Mouse (Mus musculus) neural tube, embryonic 11.5 days (tissue): Measurements from ENCODE around the gene Tmem59. TPM values are rescaled to one million over a fixed set of nuclear protein-coding genes. Genes with fewer than 3 reads are reported as not detected.

Source experiments
- ATAC-seq: fragments of 200-750 bp; cut with Nextera tagmentation; 2 replicates; pipeline ENCODE4 v1.8.0; 2017; ENCODE audit warnings: moderate number of reproducible peaks, mild to moderate bottlenecking, moderate TSS enrichment, moderate library complexity; ENCODE audit not compliant: insufficient read depth, low FRiP score, low TSS enrichment
- DNase-seq: peaks from one replicate; pipeline ENCODE4 v3.0.0-alpha.2; 2015; ENCODE audit warnings: low spot score
- H3K27ac ChIP-seq: fragments of 300-500 bp; sonication (generic); 2 replicates; pipeline ENCODE4 v1.5.1; 2014; ENCODE audit warnings: low read depth, mild to moderate bottlenecking, low read length
- H3K27me3 ChIP-seq: fragments of 300-500 bp; sonication (generic); 2 replicates; pipeline ENCODE4 v1.6.1; 2014; ENCODE audit warnings: mild to moderate bottlenecking, low read length, mixed read lengths; ENCODE audit not compliant: control insufficient read depth, insufficient read depth
- H3K36me3 ChIP-seq: fragments of 300-500 bp; sonication (generic); 2 replicates; pipeline ENCODE4 v1.6.1; 2014; ENCODE audit warnings: mild to moderate bottlenecking, low read length, moderate library complexity, mixed read lengths; ENCODE audit not compliant: control insufficient read depth, insufficient read depth
- H3K4me1 ChIP-seq: fragments of 300-500 bp; sonication (generic); 2 replicates; pipeline ENCODE4 v1.6.1; 2014; ENCODE audit warnings: low read length, mixed read lengths; ENCODE audit not compliant: control insufficient read depth, insufficient read depth
- H3K4me2 ChIP-seq: fragments of 300-500 bp; sonication (generic); 2 replicates; pipeline ENCODE4 v1.6.1; 2014; ENCODE audit warnings: low read depth, mild to moderate bottlenecking, moderate library complexity
- H3K4me3 ChIP-seq: fragments of 300-500 bp; sonication (generic); 2 replicates; pipeline ENCODE4 v1.5.1; 2014; ENCODE audit warnings: low read depth, low read length
- H3K9ac ChIP-seq: fragments of 300-500 bp; sonication (generic); 2 replicates; pipeline ENCODE4 v1.6.1; 2014; ENCODE audit warnings: mild to moderate bottlenecking, low read length
- H3K9me3 ChIP-seq: fragments of 300-500 bp; sonication (generic); 2 replicates; pipeline ENCODE4 v1.6.1; 2016; ENCODE audit warnings: low read length; ENCODE audit not compliant: control insufficient read depth
- WGBS: fragments of 180-500 bp; shearing (Covaris S2); extraction: QIAGEN DNeasy Blood & Tissue Kit; methylation state at CpG from one replicate; pipeline ENCODE4 v1.1.7; 2014; 5-methylcytosine and 5-hydroxymethylcytosine counted together
- polyA plus RNA-seq: library from polyadenylated mRNA; unstranded; fragments of >200 nt; fragmentation: Nextera tagmentation; extraction: Ambion mirVana; gene quantifications from 2 replicates; pipeline ENCODE4 v1.2.1, GENCODE M21; 2014

Gene Tmem59
- polyA plus RNA-seq, 1 experiment from 2014 or later = 334 TPM

GRCm38 (mm10) chr4:107143511-107143910 lies 34.7 kb upstream of the Tmem59 start:
- Histone ChIP-seq H3K27ac (no peak overlapping the region), H3K4me3 (no peak overlapping the region), H3K9ac (no peak overlapping the region), H3K9me3 (no peaks in the 10 kb centered on the region), H3K36me3 (peaks cover 2% of the 10 kb centered on the region), H3K4me2 (no peak overlapping the region), H3K4me1 (peaks cover 18% of the 10 kb centered on the region), H3K27me3 (no peaks in the 10 kb centered on the region)
- DNase-seq (no peak), ATAC-seq (no peak)
- WGBS = 91% methylated on average over 8 of the region's 8 CpGs

DNA sequence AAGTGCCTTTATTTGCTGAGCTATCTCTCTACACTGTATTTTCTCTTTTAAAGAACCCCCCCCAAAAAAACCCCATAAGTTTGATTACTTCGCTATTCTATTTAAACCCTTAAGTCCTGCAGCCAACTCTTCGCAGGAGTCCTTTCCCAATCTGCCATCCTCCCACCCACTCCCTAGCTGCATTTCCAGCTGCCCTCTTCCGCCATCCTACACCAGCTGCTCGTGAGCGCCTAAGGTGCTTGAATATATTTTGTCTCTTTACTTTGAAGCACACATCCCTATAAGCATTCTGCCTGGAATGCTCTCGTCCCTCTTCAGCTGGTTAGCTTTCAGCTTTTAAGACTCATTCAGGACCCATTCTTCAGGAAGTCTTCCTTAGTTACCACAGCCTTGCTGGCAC lies 27.2 kb upstream of the Tmem59 start:
- Histone ChIP-seq H3K4me3 (no peak overlapping the region), H3K27me3 (no peaks in the 10 kb centered on the region), H3K27ac (no peak overlapping the region), H3K36me3 (peaks cover 2% of the 10 kb centered on the region), H3K9me3 (no peaks in the 10 kb centered on the region), H3K9ac (no peak overlapping the region), H3K4me1 (no peaks in the 10 kb centered on the region), H3K4me2 (no peak overlapping the region)
- DNase-seq (no peak), ATAC-seq (no peak)
- 94% methylated on average over 6 of the region's 6 CpGs for WGBS

- no peak for DNase-seq
Observed at GRCm38 (mm10) chr4:107152571-107152970, 25.6 kb upstream of the Tmem59 start.

DNA sequence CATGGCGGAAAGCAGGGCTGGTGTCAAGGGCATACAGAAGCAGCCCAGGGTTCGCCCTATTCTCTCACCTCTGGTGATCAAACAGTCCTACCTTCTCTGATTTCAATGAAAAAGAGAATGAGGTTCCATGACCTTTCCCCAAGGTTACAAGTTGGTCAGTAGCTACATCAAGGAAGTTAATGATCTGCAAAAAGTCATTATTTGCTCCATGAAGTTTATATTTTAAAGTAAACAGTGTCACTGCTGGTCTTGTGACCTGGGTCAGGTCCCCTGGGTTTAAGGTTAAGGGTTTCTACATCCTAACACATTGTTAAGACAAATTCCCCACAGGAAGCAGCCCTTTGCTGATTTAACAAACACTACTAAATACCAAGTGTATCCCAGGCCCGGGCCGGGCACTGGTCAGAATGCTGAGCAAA lies 21.2 kb upstream of the Tmem59 start:
- Histone ChIP-seq H3K4me2 (no peak overlapping the region), H3K9ac (no peak overlapping the region), H3K4me1 (no peaks in the 10 kb centered on the region), H3K36me3 (no peaks in the 10 kb centered on the region), H3K27ac (no peak overlapping the region), H3K9me3 (no peaks in the 10 kb centered on the region), H3K4me3 (no peak overlapping the region), H3K27me3 (no peaks in the 10 kb centered on the region)
- DNase-seq = no peak
- WGBS = 77% methylated on average over 4 of the region's 4 CpGs
- no peak for ATAC-seq

More at GRCm38 (mm10) chr4:107152571-107152970, 25.6 kb upstream of the Tmem59 start:
- Histone ChIP-seq H3K27ac (no peak overlapping the region), H3K36me3 (no peaks in the 10 kb centered on the region), H3K27me3 (no peaks in the 10 kb centered on the region), H3K9ac (no peak overlapping the region), H3K4me2 (no peak overlapping the region), H3K4me1 (no peaks in the 10 kb centered on the region), H3K9me3 (no peaks in the 10 kb centered on the region), H3K4me3 (no peak overlapping the region)
- WGBS = 85% methylated on average over 8 of the region's 8 CpGs
- ATAC-seq = no peak

GRCm38 (mm10) chr4:107159166-107159773 lies 18.9 kb upstream of the Tmem59 start:
- no peak for ATAC-seq
- no peaks in the 10 kb centered on the region for H3K27me3 ChIP-seq
- no peak overlapping the region for H3K27ac ChIP-seq
- H3K4me3 ChIP-seq = no peak overlapping the region
- H3K4me1 ChIP-seq = no peaks in the 10 kb centered on the region
- H3K4me2 ChIP-seq = no peak overlapping the region
- no peaks in the 10 kb centered on the region for H3K9me3 ChIP-seq
- H3K36me3 ChIP-seq = no peaks in the 10 kb centered on the region
- H3K9ac ChIP-seq = no peak overlapping the region
- WGBS = 92% methylated on average over 11 of the region's 11 CpGs
- DNase-seq = no peak

DNA sequence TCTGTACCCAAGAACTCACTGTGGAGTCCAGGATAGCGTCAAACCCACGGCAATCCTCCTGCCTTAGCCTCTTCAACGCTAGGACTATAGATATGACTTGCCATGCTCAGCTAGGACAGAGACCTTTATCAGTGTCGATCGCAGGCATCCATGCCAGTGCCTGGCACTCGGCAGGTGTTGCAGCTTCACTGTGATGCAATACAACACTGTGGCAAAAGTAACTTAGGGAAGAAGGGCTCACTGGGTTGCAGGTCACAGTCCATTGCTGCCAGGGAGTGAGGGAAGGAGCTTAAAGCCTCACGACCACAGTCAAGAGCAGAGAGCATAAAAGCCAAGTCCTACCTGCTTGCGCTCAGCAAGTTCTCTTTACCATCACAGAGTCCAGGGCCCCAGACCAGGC lies 18.0 kb upstream of the Tmem59 start:
- H3K27me3 ChIP-seq = no peaks in the 10 kb centered on the region
- H3K27ac ChIP-seq = no peak overlapping the region
- 0 out of 2 replicates have a peak, but pooled peaks cover 2% of the 10 kb centered on the region for H3K4me1 ChIP-seq
- H3K4me3 ChIP-seq = no peak overlapping the region
- 90% methylated on average over 8 of the region's 8 CpGs for WGBS
- no peaks in the 10 kb centered on the region for H3K36me3 ChIP-seq
- H3K9me3 ChIP-seq = no peaks in the 10 kb centered on the region
- DNase-seq (no peak), ATAC-seq (no peak)
- no peak overlapping the region for H3K9ac ChIP-seq
- H3K4me2 ChIP-seq = no peak overlapping the region

DNA sequence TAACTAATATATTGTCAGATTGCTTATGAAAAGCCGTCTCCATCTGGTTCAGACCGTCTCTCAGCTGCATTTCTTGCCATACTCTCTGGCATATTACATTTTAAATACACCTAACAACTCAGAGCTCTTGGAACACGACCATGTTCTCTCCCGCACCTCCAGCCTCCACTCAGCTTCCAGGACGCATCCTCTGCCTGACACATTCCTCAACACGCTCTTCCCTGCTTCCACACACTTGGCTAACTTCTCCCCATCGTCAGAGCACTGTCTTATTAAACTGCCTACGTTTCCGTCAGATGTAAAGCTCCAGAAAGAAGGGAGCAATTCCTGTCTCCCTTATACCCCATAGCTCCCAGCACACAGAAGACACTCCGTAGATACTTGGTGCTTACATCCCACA lies 14.9 kb upstream of the Tmem59 start:
- H3K4me3 ChIP-seq = no peak overlapping the region
- no peaks in the 10 kb centered on the region for H3K9me3 ChIP-seq
- no peaks in the 10 kb centered on the region for H3K27me3 ChIP-seq
- no peak overlapping the region for H3K27ac ChIP-seq
- no peak for DNase-seq
- 0 out of 2 replicates have a peak, but pooled peaks cover 2% of the 10 kb centered on the region for H3K4me1 ChIP-seq
- H3K9ac ChIP-seq = no peak overlapping the region
- H3K4me2 ChIP-seq = no peak overlapping the region
- H3K36me3 ChIP-seq = no peaks in the 10 kb centered on the region
- WGBS = 93% methylated on average over 10 of the region's 10 CpGs
- ATAC-seq = no peak

GRCm38 (mm10) chr4:107163756-107164587 lies 14.2 kb upstream of the Tmem59 start:
- no peak overlapping the region for H3K27ac ChIP-seq
- WGBS = 51% methylated on average over 9 of the region's 9 CpGs
- no peaks in the 10 kb centered on the region for H3K27me3 ChIP-seq
- H3K9ac ChIP-seq = no peak overlapping the region
- DNase-seq (peak; percentile 71), ATAC-seq (peak; percentile 60; the same call in 1 of the 2 replicates)
- no peaks in the 10 kb centered on the region for H3K9me3 ChIP-seq
- H3K4me2 ChIP-seq = no peak overlapping the region
- H3K4me3 ChIP-seq = no peak overlapping the region
- H3K4me1 ChIP-seq = 0 out of 2 replicates have a peak, but pooled peaks cover 2% of the 10 kb centered on the region
- H3K36me3 ChIP-seq = no peaks in the 10 kb centered on the region

DNA sequence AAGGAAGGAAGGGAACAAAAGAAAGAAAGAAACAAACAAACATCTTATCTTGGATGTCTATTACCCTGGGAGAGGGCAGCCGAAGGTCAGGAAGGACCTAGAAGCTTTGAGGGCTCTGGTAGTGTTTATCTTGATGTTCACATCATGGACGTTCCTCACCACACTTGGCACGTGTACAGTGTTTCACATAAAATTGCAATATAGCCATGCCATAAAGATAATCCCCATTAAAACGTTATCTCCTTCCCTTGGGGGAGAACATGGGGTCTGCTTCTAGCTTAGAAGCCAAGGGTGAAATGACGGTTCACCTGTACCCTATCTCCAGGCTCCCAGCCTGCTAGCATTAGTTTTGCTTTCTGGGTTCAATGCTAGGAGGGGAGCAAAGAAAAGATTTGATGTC lies 11.5 kb upstream of the Tmem59 start:
- Histone ChIP-seq H3K9ac (no peak overlapping the region), H3K27me3 (no peaks in the 10 kb centered on the region), H3K36me3 (no peaks in the 10 kb centered on the region), H3K9me3 (no peaks in the 10 kb centered on the region), H3K4me1 (0 out of 2 replicates have a peak, but pooled peaks cover 2% of the 10 kb centered on the region), H3K27ac (no peak overlapping the region), H3K4me3 (no peak overlapping the region), H3K4me2 (no peak overlapping the region)
- no peak for ATAC-seq
- WGBS = 90% methylated on average over 5 of the region's 5 CpGs
- no peak for DNase-seq
